Mouse (Mus musculus) stomach, embryonic 15.5 days (tissue): Measurements from ENCODE around the gene Cd274. TPM values are rescaled to one million over a fixed set of nuclear protein-coding genes. Genes with fewer than 3 reads are reported as not detected.
"Not testable (repeated sequence)": the region's sequence is repeated elsewhere in the genome, so short reads cannot be mapped to it uniquely, and the experiment has no call there.

ENCODE experiments used
- ATAC-seq: fragments of 200-750 bp; cut with Nextera tagmentation; 2 replicates; pipeline ENCODE4 v1.8.0; 2017; ENCODE audit warnings: low read depth, moderate number of reproducible peaks, moderate TSS enrichment; ENCODE audit not compliant: insufficient read depth, low FRiP score
- H3K27ac ChIP-seq: fragments of 300-500 bp; sonication (generic); 2 replicates; pipeline ENCODE4 v1.5.1; 2015; ENCODE audit warnings: mild to moderate bottlenecking, inconsistent platforms
- H3K27me3 ChIP-seq: fragments of 300-500 bp; sonication (generic); replicated peaks from 2 replicates; pipeline ENCODE4 v1.6.1; 2015; ENCODE audit warnings: inconsistent platforms
- H3K36me3 ChIP-seq: fragments of 300-500 bp; sonication (generic); 2 replicates; pipeline ENCODE4 v1.6.1; 2015; ENCODE audit warnings: inconsistent platforms
- H3K4me1 ChIP-seq: fragments of 300-500 bp; sonication (generic); 2 replicates; pipeline ENCODE4 v1.6.1; 2015; ENCODE audit warnings: inconsistent platforms
- H3K4me2 ChIP-seq: fragments of 300-500 bp; sonication (generic); 2 replicates; pipeline ENCODE4 v1.6.1; 2015; ENCODE audit warnings: mild to moderate bottlenecking, inconsistent platforms
- H3K4me3 ChIP-seq: fragments of 300-500 bp; sonication (generic); replicated peaks from 2 replicates; pipeline ENCODE4 v1.5.1; 2015; ENCODE audit warnings: inconsistent platforms
- H3K9ac ChIP-seq: fragments of 300-500 bp; sonication (generic); 2 replicates; pipeline ENCODE4 v1.6.1; 2015; ENCODE audit warnings: inconsistent platforms
- H3K9me3 ChIP-seq: fragments of 300-500 bp; sonication (generic); 2 replicates; pipeline ENCODE4 v1.6.1; 2016; ENCODE audit warnings: inconsistent platforms
- WGBS: fragments of 180-500 bp; shearing (Covaris S2); methylation state at CpG from one replicate; pipeline ENCODE4 v1.1.7; 2015; 5-methylcytosine and 5-hydroxymethylcytosine counted together
- polyA plus RNA-seq: library from polyadenylated mRNA; unstranded; fragments of >200 nt; fragmentation: Nextera tagmentation; extraction: Ambion mirVana; gene quantifications from 2 replicates; pipeline ENCODE4 v1.2.1, GENCODE M21; 2015

The Cd274 gene
- polyA plus RNA-seq, 1 experiment from 2014 or later, result 0.28 TPM

GRCm38 (mm10) chr19:29403251-29403650 lies 36.0 kb downstream of the Cd274 start:
- H3K27me3 ChIP-seq, result no peaks in the 10 kb centered on the region

GRCm38 (mm10) chr19:29405388-29405787 lies 38.1 kb downstream of the Cd274 start:
- ATAC-seq, result no peak
- Histone ChIP-seq H3K27ac (no peak overlapping the region), H3K36me3 (no peaks in the 10 kb centered on the region), H3K27me3 (no peaks in the 10 kb centered on the region), H3K9me3 (no peaks in the 10 kb centered on the region), H3K4me3 (no peak overlapping the region), H3K9ac (no peak overlapping the region), H3K4me2 (no peak overlapping the region), H3K4me1 (no peaks in the 10 kb centered on the region)
- 50% methylated on average over 2 of the region's 2 CpGs for WGBS

More at GRCm38 (mm10) chr19:29403251-29403650, 36.0 kb downstream of the Cd274 start:
- ATAC-seq, result no peak
- 70% methylated on average over 4 of the region's 4 CpGs for WGBS
- Histone ChIP-seq H3K4me2 (no peak overlapping the region), H3K36me3 (no peaks in the 10 kb centered on the region), H3K9me3 (no peaks in the 10 kb centered on the region), H3K9ac (no peak overlapping the region), H3K27ac (no peak overlapping the region), H3K4me3 (no peak overlapping the region), H3K4me1 (no peaks in the 10 kb centered on the region)

GRCm38 (mm10) chr19:29406042-29407017 lies 39.1 kb downstream of the Cd274 start:
- no peak for ATAC-seq
- WGBS, result 85% methylated on average over 18 of the region's 18 CpGs
- Histone ChIP-seq H3K4me2 (no peak overlapping the region), H3K27ac (no peak overlapping the region), H3K9ac (no peak overlapping the region), H3K9me3 (no peaks in the 10 kb centered on the region), H3K4me1 (no peaks in the 10 kb centered on the region), H3K27me3 (no peaks in the 10 kb centered on the region), H3K4me3 (no peak overlapping the region), H3K36me3 (no peaks in the 10 kb centered on the region)

- ATAC-seq, result no peak
- no peak within 1 kb of the TSS for H3K27ac ChIP-seq
- H3K4me3 ChIP-seq, result no peak within 1 kb of the TSS
- no peaks in the 10 kb centered on the region for H3K36me3 ChIP-seq
- H3K9ac ChIP-seq, result no peak within 1 kb of the TSS
- no peaks in the 10 kb centered on the region for H3K27me3 ChIP-seq
- 83% methylated on average over 4 of the region's 4 CpGs for WGBS
- H3K4me2 ChIP-seq, result no peak within 1 kb of the TSS
- H3K4me1 ChIP-seq, result no peaks in the 10 kb centered on the region
- H3K9me3 ChIP-seq, result no peaks in the 10 kb centered on the region
These were observed 43.4 kb downstream of the Cd274 start, which contains the start of gene Pdcd1lg2 for GRCm38 (mm10) chr19:29410619-29411018. Gene Pdcd1lg2, plus strand, starts transcription at chr19:29410919.

GRCm38 (mm10) chr19:29412476-29413420 lies 45.5 kb downstream of the Cd274 start:
- H3K4me3 ChIP-seq, result no peak overlapping the region
- no peaks in the 10 kb centered on the region for H3K9me3 ChIP-seq
- 41% methylated on average over 6 of the region's 6 CpGs for WGBS
- H3K27ac ChIP-seq, result peak overlapping the region; percentile 18; the same call in 1 of the 2 replicates
- no peaks in the 10 kb centered on the region for H3K27me3 ChIP-seq
- H3K4me1 ChIP-seq, result no peaks in the 10 kb centered on the region
- H3K9ac ChIP-seq, result no peak overlapping the region
- ATAC-seq, result no peak
- H3K36me3 ChIP-seq, result no peaks in the 10 kb centered on the region
- H3K4me2 ChIP-seq, result no peak overlapping the region

GRCm38 (mm10) chr19:29414513-29414912 lies 47.3 kb downstream of the Cd274 start:
- H3K9ac ChIP-seq, result no peak overlapping the region
- ATAC-seq, result no peak
- H3K4me3 ChIP-seq, result no peak overlapping the region
- no peaks in the 10 kb centered on the region for H3K27me3 ChIP-seq
- H3K27ac ChIP-seq, result no peak overlapping the region
- H3K4me1 ChIP-seq, result 0 out of 2 replicates have a peak, but pooled peaks cover 4% of the 10 kb centered on the region
- 85% methylated on average over 3 of the region's 3 CpGs for WGBS
- no peaks in the 10 kb centered on the region for H3K9me3 ChIP-seq
- H3K4me2 ChIP-seq, result no peak overlapping the region
- no peaks in the 10 kb centered on the region for H3K36me3 ChIP-seq

GRCm38 (mm10) chr19:29414917-29415316 lies 47.7 kb downstream of the Cd274 start:
- H3K9me3 ChIP-seq, H3K27ac ChIP-seq, H3K4me3 ChIP-seq, H3K36me3 ChIP-seq, ATAC-seq, H3K4me1 ChIP-seq, H3K27me3 ChIP-seq, H3K4me2 ChIP-seq, H3K9ac ChIP-seq: not testable (repeated sequence)

- H3K4me3 ChIP-seq, result no peak overlapping the region
- no peak for ATAC-seq
- H3K36me3 ChIP-seq, result no peaks in the 10 kb centered on the region
- WGBS, result 56% methylated on average over 3 of the region's 3 CpGs
- H3K4me1 ChIP-seq, result 0 out of 2 replicates have a peak, but pooled peaks cover 4% of the 10 kb centered on the region
- H3K27ac ChIP-seq, result no peak overlapping the region
- H3K27me3 ChIP-seq, result no peaks in the 10 kb centered on the region
- H3K4me2 ChIP-seq, result no peak overlapping the region
- H3K9me3 ChIP-seq, result no peaks in the 10 kb centered on the region
- no peak overlapping the region for H3K9ac ChIP-seq
These were observed 49.2 kb downstream of the Cd274 start for GRCm38 (mm10) chr19:29416393-29416902.

- no peaks in the 10 kb centered on the region for H3K36me3 ChIP-seq
- WGBS, result 83% methylated on average over 2 of the region's 2 CpGs
- no peak overlapping the region for H3K9ac ChIP-seq
- no peak for ATAC-seq
- no peaks in the 10 kb centered on the region for H3K27me3 ChIP-seq
- no peak overlapping the region for H3K4me2 ChIP-seq
- no peak overlapping the region for H3K4me3 ChIP-seq
- H3K9me3 ChIP-seq, result no peaks in the 10 kb centered on the region
- H3K4me1 ChIP-seq, result 0 out of 2 replicates have a peak, but pooled peaks cover 4% of the 10 kb centered on the region
- no peak overlapping the region for H3K27ac ChIP-seq
These were observed 49.9 kb downstream of the Cd274 start for GRCm38 (mm10) chr19:29417188-29417587.

GRCm38 (mm10) chr19:29417894-29418293 lies 50.6 kb downstream of the Cd274 start:
- H3K4me1 ChIP-seq, result 0 out of 2 replicates have a peak, but pooled peaks cover 4% of the 10 kb centered on the region
- H3K4me3 ChIP-seq, result no peak overlapping the region
- H3K27me3 ChIP-seq, result no peaks in the 10 kb centered on the region
- H3K9me3 ChIP-seq, result no peaks in the 10 kb centered on the region
- H3K36me3 ChIP-seq, result no peaks in the 10 kb centered on the region
- no peak for ATAC-seq
- no peak overlapping the region for H3K9ac ChIP-seq
- H3K4me2 ChIP-seq, result no peak overlapping the region
- H3K27ac ChIP-seq, result no peak overlapping the region
- WGBS, result 62% methylated on average over 2 of the region's 2 CpGs

GRCm38 (mm10) chr19:29418661-29419115 lies 51.4 kb downstream of the Cd274 start:
- Histone ChIP-seq H3K27ac (no peak overlapping the region), H3K27me3 (no peaks in the 10 kb centered on the region), H3K9ac (no peak overlapping the region), H3K36me3 (no peaks in the 10 kb centered on the region), H3K4me1 (0 out of 2 replicates have a peak, but pooled peaks cover 4% of the 10 kb centered on the region), H3K9me3 (no peaks in the 10 kb centered on the region), H3K4me3 (no peak overlapping the region), H3K4me2 (no peak overlapping the region)
- no peak for ATAC-seq
- WGBS, result 22% methylated on average over 9 of the region's 9 CpGs
